12 mouse cellular contexts compared by ENCODE assay signal in the genomic region with DNA sequence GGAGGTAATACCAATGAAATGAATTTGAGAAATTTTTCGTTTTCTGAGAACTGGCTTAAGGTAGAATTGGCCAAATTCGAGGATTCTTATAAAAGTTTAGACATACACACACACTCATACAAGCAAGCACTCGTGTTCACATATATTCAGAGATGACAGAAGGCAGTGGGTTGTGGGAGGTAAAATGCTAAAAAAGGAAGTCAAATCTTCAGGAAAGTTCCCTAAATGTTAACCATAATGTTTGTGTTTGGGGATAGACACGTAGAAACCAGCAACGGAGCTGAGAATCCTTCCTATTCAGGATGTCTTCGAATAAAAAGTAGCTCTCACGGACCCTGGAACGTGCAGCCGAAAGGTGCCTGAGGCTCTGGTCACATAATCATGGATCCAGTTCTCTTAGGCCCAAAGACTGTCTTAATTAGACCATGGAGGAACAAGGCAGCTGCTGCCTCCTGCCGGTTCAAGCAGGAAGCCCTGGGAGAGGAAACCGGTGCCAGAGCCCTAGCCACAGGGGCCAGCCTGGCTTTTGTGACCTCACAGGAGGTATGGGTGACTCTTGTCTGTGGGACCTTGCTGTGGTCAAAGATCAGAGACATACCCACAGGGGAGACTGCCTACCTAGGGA. TPM values are rescaled to one million over a fixed set of nuclear protein-coding genes. Genes with fewer than 3 reads are reported as not detected.
DNase-seq lines count a peak whose midpoint lies in the region; TF ChIP-seq lines count a peak whose summit lies in the region.
"Had no signal": no experiment of that assay in that cellular context is flagged by ENCODE, and none has a peak within 500 bp of the region (broad histone marks: within the 10 kb centered on the region; RNA-seq: fewer than 3 reads in every experiment).

No protein-coding gene starts in this region.

- peak; percentile 67 for TF ChIP-seq CTCF in layer of hippocampus, adult 2 months (conservative IDR thresholded peaks at IDR 0.05)
- peak; percentile 57 for TF ChIP-seq CTCF in E14TG2a.4 (conservative IDR thresholded peaks at IDR 0.05; ENCODE audit: low read length)

- H3K9me3 ChIP-seq in E14TG2a.4 (ENCODE audit: low read length): no peaks in the 10 kb centered on the region
- H3K9me3 ChIP-seq: embryonic facial prominence, embryonic 13.5 days had no signal

- no peak for DNase-seq in layer of hippocampus, adult 2 months (ENCODE audit: low spot score in 2 of 2)
- DNase-seq in layer of hippocampus, adult 11-12 months (ENCODE audit: low spot score): no peak
- DNase-seq in B cell, adult 2 months: peak; percentile 14 to 24
- DNase-seq in naive thymus-derived CD4-positive, alpha-beta T cell, adult 2 months (ENCODE audit: low read depth): peak; percentile 32
- DNase-seq in gastrocnemius, adult 8-10 months (ENCODE audit: low spot score in 2 of 2): no peak
- DNase-seq in gastrocnemius, postnatal 4 days (ENCODE audit: low spot score in 2 of 2): no peak
- DNase-seq: adrenal gland, postnatal 10 days; kidney, postnatal 4 days had no signal

- H3K4me1 ChIP-seq in E14TG2a.4 (replicated peaks; ENCODE audit: low read depth, low read length): peaks cover 44% of the 10 kb centered on the region

- no peaks in the 10 kb centered on the region for H3K36me3 ChIP-seq in E14TG2a.4 (ENCODE audit: insufficient read depth, low read length)
- H3K36me3 ChIP-seq: embryonic facial prominence, embryonic 13.5 days; heart, embryonic 12.5 days had no signal

- peaks cover 55% of the 10 kb centered on the region for H3K27me3 ChIP-seq in E14TG2a.4 (ENCODE audit: insufficient read depth, low read length)

- no peak overlapping the region for H3K27ac ChIP-seq in layer of hippocampus, adult 2 months
- H3K27ac ChIP-seq: embryonic facial prominence, embryonic 13.5 days had no signal

- no peak overlapping the region for H3K4me3 ChIP-seq in layer of hippocampus, adult 2 months
- peak overlapping the region; percentile 70 for H3K4me3 ChIP-seq in E14TG2a.4 (replicated peaks; ENCODE audit: low read length)
- H3K4me3 ChIP-seq: embryonic facial prominence, embryonic 13.5 days; heart, embryonic 12.5 days had no signal

RNA-seq across cellular contexts. Expression of gene Spata3, which starts 4.9 kb away (rescaled TPM):
- total RNA-seq in layer of hippocampus, adult 2 months (2021): 1 to 10 TPM; 1.2 TPM
- not detected for total RNA-seq in gastrocnemius, adult 8-10 months (2022)
- not detected for total RNA-seq in gastrocnemius, postnatal 4 days (2021)
- total RNA-seq: adrenal gland, postnatal 10 days; neutrophil, adult 5-6 weeks had no signal

RNA-seq across cellular contexts. Expression of gene 2810459M11Rik, which starts 24.2 kb away (rescaled TPM):
- 10 to 100 TPM in 1 of 2 experiments, 1 to 10 TPM in 1; 9.8 to 11.9 TPM for total RNA-seq in layer of hippocampus, adult 2 months (2021)
- total RNA-seq in gastrocnemius, adult 8-10 months (2022): not detected
- under 1 TPM; 0.23 to 0.27 TPM for total RNA-seq in gastrocnemius, postnatal 4 days (2021)
- total RNA-seq: neutrophil, adult 5-6 weeks had no signal

RNA-seq across cellular contexts. Expression of gene Psmd1, which starts 42.7 kb away (rescaled TPM):
- total RNA-seq in layer of hippocampus, adult 2 months (2021): 100 to 1,000 TPM; 105 to 111 TPM
- 100 to 1,000 TPM; 124 to 134 (median 130) TPM for total RNA-seq in gastrocnemius, adult 8-10 months (2022)
- total RNA-seq in gastrocnemius, postnatal 4 days (2021): 100 to 1,000 TPM; 120 to 139 TPM

Comparison
In these comparisons a context has a peak if more than half of its experiments do, and no peak if none do; other contexts are left out.
1. DNase-seq: peak in B cell, adult 2 months (2 of 2) and naive thymus-derived CD4-positive, alpha-beta T cell, adult 2 months (single experiment); none in layer of hippocampus, adult 2 months (0 of 2), layer of hippocampus, adult 11-12 months (single experiment), gastrocnemius, adult 8-10 months (0 of 2) and gastrocnemius, postnatal 4 days (0 of 2).
2. RNA of gene 2810459M11Rik, which starts 24.2 kb away (total RNA-seq): 9.8 to 11.9 TPM in layer of hippocampus, adult 2 months; 0.23 to 0.27 TPM in gastrocnemius, postnatal 4 days and not detected in gastrocnemius, adult 8-10 months; every median in the first group is over 4 times any median in the second.